Mouse (Mus musculus) v-Abl transformed pro-B cells (cell line): ENCODE results near the gene Pfkp.

ENCODE experiments used
- in situ Hi-C, 2 experiments: fragments of 400-800 bp; cut with MboI; formaldehyde crosslinking; loops; one replicate each; pipeline ENCODE4 v1.15.1; 2025; ENCODE audit not compliant: unreplicated experiment in 2 of 2

The Pfkp gene

DNA sequence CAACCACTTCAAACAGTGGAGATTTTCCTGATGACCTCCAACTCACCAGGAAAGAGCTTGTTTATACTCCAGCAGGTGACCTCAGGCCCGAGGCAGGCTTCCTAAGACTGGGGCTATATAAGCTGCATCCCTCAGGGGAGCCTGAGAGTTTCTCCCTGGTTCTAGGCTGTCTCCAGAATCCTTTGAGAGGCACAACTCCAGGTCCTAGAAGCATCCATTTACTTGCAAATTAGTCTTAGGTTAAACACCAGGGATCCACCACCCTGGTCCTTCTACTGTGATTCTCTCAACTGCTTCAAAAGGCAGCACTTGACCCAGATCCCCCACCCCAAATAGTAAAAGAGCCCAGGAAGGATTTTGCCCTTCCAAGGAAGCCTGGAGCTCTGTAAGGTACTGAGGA is 10.2 kb downstream of the Pfkp start:
- in situ Hi-C loops, result loop anchor here in 1 of 2 experiments (10.0 kb wide), 1 partner anchor 46 kb away; no protein-coding TSS in a partner anchor

DNA sequence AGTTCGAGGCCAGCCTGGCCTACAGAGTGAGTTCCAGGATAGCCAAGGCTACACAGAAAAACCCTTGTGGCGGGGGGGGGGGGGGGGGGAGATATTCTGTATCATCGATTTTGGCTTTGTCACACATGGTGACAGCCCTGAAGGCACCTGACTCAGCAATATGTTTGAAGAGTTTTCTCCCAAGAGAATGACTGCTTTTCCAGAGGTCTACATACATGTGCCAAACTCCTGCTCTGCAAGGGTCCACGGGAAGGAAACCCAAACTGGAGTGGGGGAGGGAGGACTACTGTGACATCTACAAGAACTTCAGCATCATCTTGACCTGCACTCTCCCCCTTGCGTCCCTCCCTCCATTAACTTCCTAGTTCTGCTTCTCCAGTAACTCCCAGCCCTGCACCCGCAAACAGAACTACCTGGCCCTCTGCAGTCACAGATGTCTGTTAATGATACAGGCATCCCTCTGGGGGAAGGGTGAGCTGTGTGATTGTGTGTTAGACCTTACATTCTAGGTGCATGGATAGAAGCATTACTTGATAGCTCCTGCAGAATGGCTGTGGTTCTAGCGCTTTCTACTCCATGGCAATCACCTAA is 10.9 kb downstream of the Pfkp start:
- in situ Hi-C loops, result loop anchor here in 1 of 2 experiments (10.0 kb wide), 1 partner anchor 47 kb away; no protein-coding TSS in a partner anchor

- in situ Hi-C loops, result loop anchor here in 1 of 2 experiments (10.0 kb wide), 1 partner anchor 48 kb away; no protein-coding TSS in a partner anchor
Observed at GRCm38 (mm10) chr13:6636976-6637375, 11.6 kb downstream of the Pfkp start.

GRCm38 (mm10) chr13:6636520-6636919 is 12.1 kb downstream of the Pfkp start:
- in situ Hi-C loops, result loop anchor here in 1 of 2 experiments (10.0 kb wide), 1 partner anchor 48 kb away; no protein-coding TSS in a partner anchor

- in situ Hi-C loops, result loop anchor here in 1 of 2 experiments (10.0 kb wide), 1 partner anchor 49 kb away; no protein-coding TSS in a partner anchor
Observed at GRCm38 (mm10) chr13:6635138-6636076, 13.2 kb downstream of the Pfkp start.

DNA sequence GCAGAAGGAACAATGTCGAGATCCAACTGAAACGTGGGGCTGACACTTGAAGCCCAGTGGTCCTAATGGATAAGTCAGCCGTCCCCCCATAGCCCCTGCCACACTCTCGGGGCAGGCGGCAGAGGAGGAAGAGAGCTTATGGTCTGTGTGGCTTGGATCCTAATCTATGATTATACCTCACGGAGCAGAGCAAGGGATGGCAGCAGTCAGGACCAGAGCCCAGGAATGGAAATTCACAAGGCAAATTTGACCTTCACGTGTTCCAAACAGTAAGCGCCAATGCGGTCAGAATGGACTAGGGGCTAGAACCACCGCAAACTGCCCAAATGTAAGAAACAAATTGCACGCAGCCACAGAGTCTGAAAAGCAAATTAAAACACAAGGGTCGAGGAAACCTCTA is 14.5 kb downstream of the Pfkp start:
- in situ Hi-C loops, result loop anchor here (5.0 to 10.0 kb wide), 2 partner anchors 51 to 52 kb away; no protein-coding TSS in a partner anchor

- in situ Hi-C loops, result loop anchor here (5.0 to 10.0 kb wide), 2 partner anchors 51 kb away; no protein-coding TSS in a partner anchor
Observed at GRCm38 (mm10) chr13:6633524-6633923, 15.1 kb downstream of the Pfkp start.

DNA sequence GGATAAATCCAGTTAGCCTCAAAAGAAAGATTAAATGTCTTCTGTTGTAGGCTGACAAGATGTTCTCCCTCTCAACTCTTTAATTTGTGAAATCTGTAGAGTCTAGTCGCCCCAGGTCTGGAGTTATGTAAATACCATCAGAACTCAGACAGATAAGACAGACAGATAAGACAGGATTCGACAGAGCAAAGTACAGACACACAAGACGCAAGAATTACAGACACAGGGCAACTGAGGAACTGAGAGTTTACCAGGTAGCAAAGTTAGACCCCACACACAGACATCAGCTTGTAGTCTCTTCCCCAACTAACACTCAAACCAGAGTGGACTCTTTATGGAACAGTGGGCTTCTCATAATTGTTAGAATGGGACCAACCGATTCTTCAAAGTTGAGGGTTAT is 15.6 kb downstream of the Pfkp start:
- in situ Hi-C loops, result loop anchor here (5.0 to 10.0 kb wide), 2 partner anchors 51 to 52 kb away; no protein-coding TSS in a partner anchor

GRCm38 (mm10) chr13:6632513-6632912 is 16.1 kb downstream of the Pfkp start:
- in situ Hi-C loops, result loop anchor here (5.0 to 10.0 kb wide), 2 partner anchors 50 to 52 kb away; no protein-coding TSS in a partner anchor

DNA sequence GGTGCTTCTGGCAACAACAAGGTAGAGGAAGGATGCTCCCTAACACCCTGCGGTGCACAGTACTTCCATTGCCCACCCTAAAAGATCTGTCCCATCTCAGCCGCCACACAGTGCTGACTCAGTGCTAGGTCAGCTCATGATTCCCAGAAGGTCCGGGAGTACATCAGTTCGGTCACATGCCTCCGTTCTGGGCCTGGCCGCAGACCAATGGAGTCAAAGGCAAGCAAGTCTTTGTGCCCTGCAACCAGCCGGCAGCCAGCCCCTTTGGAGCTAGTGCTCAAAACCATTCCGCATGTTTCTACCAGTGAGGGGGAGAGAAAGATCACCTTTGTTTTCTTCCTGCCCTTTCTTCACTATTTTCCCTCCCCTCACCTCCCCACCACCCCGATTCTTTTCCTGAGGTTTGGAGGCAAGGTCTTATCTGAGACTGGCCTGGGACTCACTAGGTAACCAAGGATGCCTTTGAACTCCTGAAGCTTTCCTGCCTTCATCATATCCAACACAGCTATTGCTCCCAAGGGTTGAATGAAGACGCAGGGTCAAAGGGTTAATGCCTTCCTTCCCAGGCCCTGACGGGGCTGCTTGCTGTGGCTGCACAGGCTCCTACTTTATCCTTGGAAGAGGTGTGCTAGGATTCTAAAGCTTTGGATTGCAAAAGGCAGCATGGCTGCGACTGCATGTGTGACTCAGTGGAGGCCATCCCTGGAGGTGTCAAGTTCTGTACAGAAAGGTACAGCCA is 16.6 kb downstream of the Pfkp start:
- in situ Hi-C loops, result loop anchor here (5.0 to 10.0 kb wide), 2 partner anchors 50 to 53 kb away; no protein-coding TSS in a partner anchor

- in situ Hi-C loops, result loop anchor here (5.0 to 10.0 kb wide), 2 partner anchors 48 to 54 kb away; no protein-coding TSS in a partner anchor
Observed at GRCm38 (mm10) chr13:6630660-6631059, 17.9 kb downstream of the Pfkp start.

DNA sequence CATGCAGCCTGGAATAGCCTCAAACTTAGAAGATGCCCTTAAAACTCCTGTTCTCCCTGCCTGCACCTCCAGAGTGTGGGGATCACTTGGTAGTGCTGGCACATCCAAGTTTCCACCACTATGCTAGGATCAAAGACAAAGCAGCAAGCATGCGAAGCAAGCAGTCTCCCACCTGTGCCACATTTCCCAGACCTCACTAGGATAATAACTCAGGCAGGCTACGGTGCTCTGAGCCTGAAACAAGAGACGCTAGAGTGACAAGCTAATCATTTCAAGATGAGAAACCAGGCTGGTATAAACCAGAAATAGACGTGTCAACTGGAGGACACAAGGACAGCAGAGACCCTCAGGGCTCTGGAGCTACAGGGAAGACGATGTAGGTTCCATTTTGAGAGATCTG is 18.6 kb downstream of the Pfkp start:
- in situ Hi-C loops, result loop anchor here (5.0 to 10.0 kb wide), 3 partner anchors 48 to 57 kb away; no protein-coding TSS in a partner anchor

- in situ Hi-C loops, result loop anchor here in 1 of 2 experiments (5.0 kb wide), 1 partner anchor 58 kb away; no protein-coding TSS in a partner anchor
Observed at GRCm38 (mm10) chr13:6628998-6629764, 19.4 kb downstream of the Pfkp start.

DNA sequence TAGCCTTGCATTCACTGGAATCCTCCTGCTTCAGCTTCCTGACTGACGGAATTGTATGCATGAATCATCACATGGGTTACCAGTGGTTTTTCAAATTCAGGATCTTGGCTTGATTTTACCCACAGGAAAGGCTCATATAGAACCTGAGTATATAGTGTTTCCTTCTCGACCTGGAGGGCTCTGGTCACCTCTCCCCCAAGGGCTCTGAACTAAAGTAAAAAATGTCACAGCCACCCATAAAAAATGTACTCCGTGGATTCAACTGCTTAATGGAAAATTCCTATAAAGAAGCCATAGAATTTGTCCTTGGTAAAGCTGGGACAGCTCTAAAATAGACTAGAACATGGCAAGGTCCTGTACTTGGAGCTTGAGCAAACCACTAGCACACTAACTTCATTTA is 20.3 kb downstream of the Pfkp start:
- in situ Hi-C loops, result loop anchor here in 1 of 2 experiments (5.0 kb wide), 1 partner anchor 59 kb away; no protein-coding TSS in a partner anchor

DNA sequence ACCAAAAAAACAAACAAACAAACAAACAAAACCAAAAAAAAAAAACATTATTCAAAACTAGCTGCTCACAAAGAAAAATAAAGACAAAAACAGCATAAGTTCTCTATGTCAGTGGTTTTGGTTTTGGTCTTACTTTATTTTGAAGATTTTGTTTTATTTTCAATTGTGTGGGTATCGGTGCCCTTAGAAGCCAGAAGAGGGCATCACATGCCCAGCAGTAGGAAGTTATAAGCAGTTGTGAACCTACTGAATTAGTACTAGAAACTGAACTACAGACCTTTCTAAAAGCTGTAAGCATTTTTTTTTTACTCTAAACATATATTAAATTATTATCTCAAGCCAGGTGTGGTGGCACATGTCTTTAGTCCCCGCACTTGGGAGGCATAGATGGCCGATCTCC is 21.2 kb downstream of the Pfkp start:
- in situ Hi-C loops, result loop anchor here in 1 of 2 experiments (5.0 kb wide), 1 partner anchor 60 kb away; no protein-coding TSS in a partner anchor

DNA sequence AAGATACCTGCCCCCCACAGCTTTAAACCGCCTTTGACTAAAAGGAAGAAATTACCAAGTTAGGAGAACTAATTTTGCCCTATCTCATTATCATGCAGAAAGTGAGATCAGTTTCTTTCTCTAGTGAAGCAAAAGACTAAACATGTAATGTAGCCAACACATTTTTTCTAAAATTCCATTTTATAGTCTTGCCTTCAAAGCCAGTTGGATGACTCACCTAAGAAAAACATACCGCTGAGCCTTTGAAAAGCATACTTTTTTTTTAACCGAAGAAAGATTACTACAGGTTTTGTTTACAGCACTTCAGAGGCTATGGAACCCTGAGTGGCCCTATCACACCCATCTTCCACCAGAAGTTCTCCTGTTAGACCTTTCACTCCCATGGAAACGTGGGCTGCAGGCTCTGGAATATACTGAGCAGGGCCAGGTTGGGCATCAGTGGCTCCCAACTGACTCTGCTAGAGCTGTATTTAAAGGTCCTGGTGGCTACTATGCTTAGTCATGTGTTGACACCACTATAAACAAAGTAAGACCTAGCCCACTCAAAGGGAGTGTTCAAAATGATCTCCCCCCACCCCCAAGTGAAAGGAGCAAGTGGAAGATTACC is 22.0 kb downstream of the Pfkp start:
- in situ Hi-C loops, result loop anchor here in 1 of 2 experiments (5.0 kb wide), 1 partner anchor 61 kb away; no protein-coding TSS in a partner anchor

DNA sequence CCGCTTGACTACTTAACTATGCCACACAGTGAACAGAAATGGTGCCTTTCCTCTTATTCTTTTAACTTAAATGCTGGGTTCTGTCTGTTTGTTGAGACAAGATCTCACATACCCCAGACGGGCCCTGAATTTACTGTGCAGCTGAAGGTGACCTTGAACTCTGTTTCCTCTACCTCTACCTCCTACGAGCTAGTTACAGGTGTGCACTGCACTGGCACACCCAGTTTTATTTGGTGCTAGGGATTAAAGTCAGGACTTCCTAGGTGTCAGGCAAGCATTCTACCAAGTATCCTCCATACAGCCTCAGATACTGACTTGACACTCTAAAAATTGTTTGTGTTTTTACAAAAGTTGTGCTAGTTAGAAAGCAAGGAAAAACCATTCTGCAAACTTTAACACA is 22.6 kb downstream of the Pfkp start:
- in situ Hi-C loops, result loop anchor here in 1 of 2 experiments (5.0 kb wide), 1 partner anchor 61 kb away; no protein-coding TSS in a partner anchor

GRCm38 (mm10) chr13:6624604-6625003 is 24.0 kb downstream of the Pfkp start:
- in situ Hi-C loops, result loop anchor here in 1 of 2 experiments (5.0 kb wide), 1 partner anchor 63 kb away; no protein-coding TSS in a partner anchor
